Mouse (Mus musculus) embryonic fibroblast, embryonic 13.5 days (primary cell): ENCODE results near the gene Zbtb14. TPM values are rescaled to one million over a fixed set of nuclear protein-coding genes. Genes with fewer than 3 reads are reported as not detected.

ENCODE experiments used
- H3K27ac ChIP-seq: 2 replicates; pipeline ENCODE4 v1.5.1; 2012; ENCODE audit warnings: low read length, control low read depth, inconsistent platforms; ENCODE audit not compliant: insufficient read depth
- H3K4me1 ChIP-seq: 2 replicates; pipeline ENCODE4 v1.6.1; 2011; ENCODE audit warnings: low read length; ENCODE audit not compliant: control insufficient read depth, insufficient read depth
- H3K4me3 ChIP-seq: 2 replicates; pipeline ENCODE4 v1.5.1; 2011; ENCODE audit warnings: mild to moderate bottlenecking, control low read depth, low read length; ENCODE audit not compliant: insufficient read depth
- CTCF ChIP-seq: IDR thresholded peaks from 2 replicates; pipeline ENCODE4 v1.5.1; 2011; ENCODE audit warnings: mild to moderate bottlenecking, control low read depth, low read length, moderate library complexity, borderline replicate concordance; ENCODE audit not compliant: insufficient read depth
- POLR2A ChIP-seq: IDR thresholded peaks from 2 replicates; pipeline ENCODE4 v1.6.1; 2011; ENCODE audit warnings: low read depth, mild to moderate bottlenecking, control low read depth, low read length, moderate library complexity
- polyA plus RNA-seq: library from polyadenylated mRNA; stranded (reverse); fragments of >200 nt; gene quantifications from 2 replicates; pipeline ENCODE4 v1.2.4, GENCODE M21; 2011; ENCODE audit warnings: low read depth; ENCODE audit not compliant: missing spikeins, insufficient read length

The Zbtb14 gene
- polyA plus RNA-seq, 1 experiment, result 13.0 TPM

- Histone ChIP-seq H3K4me3 (no peak overlapping the region; the same call in 1 of the 2 replicates), H3K4me1 (no peaks in the 10 kb centered on the region), H3K27ac (no peak overlapping the region)
- TF ChIP-seq POLR2A (no peak), CTCF (no peak)
Observed at GRCm38 (mm10) chr17:69439571-69440480, 57.0 kb downstream of the Zbtb14 start.

Other genes starting within 250 kb of the Zbtb14 start
- not detected in 2 replicates for gene Akain1, start 56.3 kb downstream of the Zbtb14 start, polyA plus RNA-seq